Mouse (Mus musculus) liver, adult (tissue): ENCODE results near the gene Cubn.

Source experiments
- GATA4 ChIP-seq: IDR thresholded peaks from 2 replicates; pipeline ENCODE4 v1.6.1; 2014; ENCODE audit warnings: mild to moderate bottlenecking, low read length; ENCODE audit not compliant: insufficient replicate concordance

The Cubn gene

GRCm38 (mm10) chr2:13500298-13500999 is 8.8 kb upstream of the Cubn start:
- no peak for TF ChIP-seq GATA4

- no peak for TF ChIP-seq GATA4
Observed at GRCm38 (mm10) chr2:13499196-13499595, 7.6 kb upstream of the Cubn start.

GRCm38 (mm10) chr2:13496087-13496486 is 4.5 kb upstream of the Cubn start:
- TF ChIP-seq GATA4: peak; percentile 86

- TF ChIP-seq GATA4: no peak
Observed at GRCm38 (mm10) chr2:13492927-13493326, 1.3 kb upstream of the Cubn start.

GRCm38 (mm10) chr2:13490480-13490879 is 1.1 kb downstream of the Cubn start:
- no peak for TF ChIP-seq GATA4

- no peak for TF ChIP-seq GATA4
Observed at GRCm38 (mm10) chr2:13486470-13486869, 5.1 kb downstream of the Cubn start.

- no peak for TF ChIP-seq GATA4
Observed at GRCm38 (mm10) chr2:13484566-13484965, 7.0 kb downstream of the Cubn start.

- no peak for TF ChIP-seq GATA4
Observed at GRCm38 (mm10) chr2:13480744-13481143, 10.9 kb downstream of the Cubn start.

GRCm38 (mm10) chr2:13479165-13479564 is 12.4 kb downstream of the Cubn start:
- no peak for TF ChIP-seq GATA4

- no peak for TF ChIP-seq GATA4
Observed at GRCm38 (mm10) chr2:13470108-13470507, 21.5 kb downstream of the Cubn start.

- no peak for TF ChIP-seq GATA4
Observed at GRCm38 (mm10) chr2:13469641-13470040, 22.0 kb downstream of the Cubn start.

GRCm38 (mm10) chr2:13466685-13467084 is 24.9 kb downstream of the Cubn start:
- no peak for TF ChIP-seq GATA4

GRCm38 (mm10) chr2:13458088-13458487 is 33.5 kb downstream of the Cubn start:
- no peak for TF ChIP-seq GATA4

- TF ChIP-seq GATA4: no peak
Observed at GRCm38 (mm10) chr2:13456821-13457220, 34.8 kb downstream of the Cubn start.

- TF ChIP-seq GATA4: no peak
Observed at GRCm38 (mm10) chr2:13451495-13452491, 39.8 kb downstream of the Cubn start.

GRCm38 (mm10) chr2:13450895-13451294 is 40.7 kb downstream of the Cubn start:
- no peak for TF ChIP-seq GATA4
